Mouse (Mus musculus) neural tube, embryonic 14.5 days (tissue): ENCODE data around the gene Tnfrsf18. TPM values are rescaled to one million over a fixed set of nuclear protein-coding genes. Genes with fewer than 3 reads are reported as not detected.
A peak's percentile ranks its signal among the peaks of the same experiment; 100 is the strongest.

Experiments
- ATAC-seq: fragments of 200-750 bp; cut with Nextera tagmentation; 2 replicates; pipeline ENCODE4 v1.8.0; 2017; ENCODE audit warnings: low read depth, mild to moderate bottlenecking, moderate TSS enrichment, moderate library complexity
- H3K27ac ChIP-seq: fragments of 300-500 bp; sonication (generic); 2 replicates; pipeline ENCODE4 v1.5.1; 2014; ENCODE audit warnings: low read depth, mild to moderate bottlenecking, control low read depth, low read length, moderate library complexity, mixed read lengths
- H3K27me3 ChIP-seq: fragments of 300-500 bp; sonication (generic); 2 replicates; pipeline ENCODE4 v1.6.1; 2014; ENCODE audit warnings: low read length; ENCODE audit not compliant: control insufficient read depth, insufficient read depth
- H3K36me3 ChIP-seq: fragments of 300-500 bp; sonication (generic); 2 replicates; pipeline ENCODE4 v1.6.1; 2014; ENCODE audit warnings: low read length, mixed read lengths; ENCODE audit not compliant: control insufficient read depth, insufficient read depth
- H3K4me1 ChIP-seq: fragments of 300-500 bp; sonication (generic); 2 replicates; pipeline ENCODE4 v1.6.1; 2014; ENCODE audit warnings: low read length; ENCODE audit not compliant: control insufficient read depth, insufficient read depth
- H3K4me2 ChIP-seq: fragments of 300-500 bp; sonication (generic); 2 replicates; pipeline ENCODE4 v1.6.1; 2014; ENCODE audit warnings: mild to moderate bottlenecking, low read depth, low read length, control low read depth
- H3K4me3 ChIP-seq: fragments of 300-500 bp; sonication (generic); 2 replicates; pipeline ENCODE4 v1.5.1; 2014; ENCODE audit warnings: low read depth, low read length, control low read depth, mixed read lengths
- H3K9ac ChIP-seq: fragments of 300-500 bp; sonication (generic); replicated peaks from 2 replicates; pipeline ENCODE4 v1.6.1; 2014; ENCODE audit warnings: low read depth, mild to moderate bottlenecking, control low read depth, low read length, mixed read lengths
- H3K9me3 ChIP-seq: fragments of 300-500 bp; sonication (generic); 2 replicates; pipeline ENCODE4 v1.6.1; 2016; ENCODE audit warnings: low read length; ENCODE audit not compliant: control insufficient read depth
- WGBS: fragments of 180-500 bp; shearing (Covaris S2); extraction: QIAGEN DNeasy Blood & Tissue Kit; methylation state at CpG from one replicate; pipeline ENCODE4 v1.1.7; 2014; 5-methylcytosine and 5-hydroxymethylcytosine counted together
- polyA plus RNA-seq: library from polyadenylated mRNA; unstranded; fragments of >200 nt; fragmentation: Nextera tagmentation; extraction: Ambion mirVana; gene quantifications from 2 replicates; pipeline ENCODE4 v1.2.1, GENCODE M21; 2014

Tnfrsf18 gene
- 1.5 and 2.7 TPM in 2 replicates for polyA plus RNA-seq

DNA sequence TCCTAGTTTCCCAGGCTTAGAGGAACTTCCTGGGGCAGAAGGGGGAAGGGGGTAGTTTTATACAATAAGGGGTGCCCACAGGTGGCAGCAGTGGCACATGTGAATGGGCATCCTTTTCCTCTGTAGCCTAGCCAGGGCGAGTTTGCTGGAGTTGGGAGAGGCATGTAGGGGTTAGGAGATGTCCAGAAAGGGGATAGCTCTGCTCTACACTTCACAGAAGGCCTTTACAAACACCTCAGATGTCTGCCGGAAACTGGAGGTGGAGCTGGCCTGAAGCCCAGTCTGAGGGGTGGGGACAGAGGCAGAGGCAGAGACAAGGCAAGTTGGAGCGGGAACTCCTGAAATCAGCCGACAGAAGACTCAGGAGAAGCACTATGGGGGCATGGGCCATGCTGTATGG lies at the start of gene Tnfrsf18:
Gene Tnfrsf18 (plus strand): TSS at position 152 of the 400 bp plus-strand sequence.
- H3K9ac ChIP-seq, result no peak within 1 kb of the TSS
- H3K27ac ChIP-seq, result no peak within 1 kb of the TSS
- H3K4me3 ChIP-seq, result no peak within 1 kb of the TSS
- ATAC-seq, result no peak
- no peaks in the 10 kb centered on the region for H3K9me3 ChIP-seq
- peaks cover 7% of the 10 kb centered on the region; the same call in 1 of the 2 replicates for H3K36me3 ChIP-seq
- H3K4me1 ChIP-seq, result peaks cover 5% of the 10 kb centered on the region; the same call in 1 of the 2 replicates
- no peak within 1 kb of the TSS for H3K4me2 ChIP-seq
- no peaks in the 10 kb centered on the region for H3K27me3 ChIP-seq
- WGBS, result 61% methylated on average over 4 of the region's 4 CpGs

DNA sequence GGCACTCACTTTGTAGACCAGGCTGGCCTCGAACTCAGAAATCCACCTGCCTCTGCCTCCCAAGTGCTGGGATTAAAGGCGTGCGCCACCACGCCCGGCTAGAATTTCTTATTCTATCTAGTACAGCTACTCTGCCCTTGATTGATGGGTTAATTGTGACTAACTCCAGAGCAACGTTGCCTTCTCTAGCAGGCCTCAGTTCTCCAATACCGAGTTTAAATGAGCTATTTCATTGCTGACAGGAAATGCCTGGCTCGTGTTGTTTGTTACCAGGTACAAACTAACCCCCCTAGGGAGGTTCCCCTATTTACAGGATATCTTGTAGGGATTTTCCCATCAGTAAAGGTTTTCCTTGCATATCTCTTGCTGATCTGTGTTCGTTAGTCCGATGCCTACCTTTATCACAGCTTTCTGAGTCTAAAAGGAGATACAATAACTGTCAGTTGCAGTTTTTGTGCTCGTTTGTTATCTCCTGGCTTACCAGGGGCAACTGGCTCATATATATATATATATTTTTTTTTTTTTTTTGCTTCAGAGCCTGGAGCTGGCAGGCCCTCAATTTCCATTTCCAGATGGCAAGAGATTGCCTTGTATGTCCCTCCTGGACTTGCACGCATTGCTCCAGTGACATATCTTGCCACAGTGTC lies 44.4 kb upstream of the Tnfrsf18 start:
- Histone ChIP-seq H3K4me1 (no peaks in the 10 kb centered on the region), H3K4me2 (no peak overlapping the region), H3K36me3 (no peaks in the 10 kb centered on the region), H3K27ac (no peak overlapping the region), H3K9me3 (no peaks in the 10 kb centered on the region), H3K27me3 (no peaks in the 10 kb centered on the region), H3K9ac (no peak overlapping the region), H3K4me3 (no peak overlapping the region)
- ATAC-seq, result no peak
- WGBS, result 83% methylated on average over 12 of the region's 12 CpGs

DNA sequence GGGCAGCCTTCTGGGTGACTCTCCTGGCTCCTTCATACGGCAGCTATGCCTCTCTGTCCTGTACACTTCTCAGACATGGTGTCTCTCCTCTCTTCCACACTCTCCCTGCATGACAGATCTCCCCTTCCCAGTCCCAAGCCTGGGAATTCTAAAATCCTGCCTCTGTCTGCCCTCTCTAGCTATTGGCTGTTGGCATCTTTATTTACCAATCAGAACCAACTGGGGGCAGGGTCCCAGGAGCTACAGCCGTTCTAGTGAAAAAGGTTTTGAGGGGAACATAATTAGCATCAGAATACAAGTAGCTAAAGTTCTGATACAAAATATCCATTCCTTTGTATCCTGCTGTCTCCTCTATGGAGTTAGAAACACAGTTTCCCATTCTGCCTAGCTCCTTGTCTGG lies 42.2 kb upstream of the Tnfrsf18 start:
- H3K27me3 ChIP-seq, result no peaks in the 10 kb centered on the region
- no peak overlapping the region for H3K27ac ChIP-seq
- no peak overlapping the region for H3K4me2 ChIP-seq
- 16% methylated on average over 2 of the region's 2 CpGs for WGBS
- H3K36me3 ChIP-seq, result no peaks in the 10 kb centered on the region
- H3K4me1 ChIP-seq, result no peaks in the 10 kb centered on the region
- H3K4me3 ChIP-seq, result no peak overlapping the region
- no peak overlapping the region for H3K9ac ChIP-seq
- H3K9me3 ChIP-seq, result no peaks in the 10 kb centered on the region
- no peak for ATAC-seq

DNA sequence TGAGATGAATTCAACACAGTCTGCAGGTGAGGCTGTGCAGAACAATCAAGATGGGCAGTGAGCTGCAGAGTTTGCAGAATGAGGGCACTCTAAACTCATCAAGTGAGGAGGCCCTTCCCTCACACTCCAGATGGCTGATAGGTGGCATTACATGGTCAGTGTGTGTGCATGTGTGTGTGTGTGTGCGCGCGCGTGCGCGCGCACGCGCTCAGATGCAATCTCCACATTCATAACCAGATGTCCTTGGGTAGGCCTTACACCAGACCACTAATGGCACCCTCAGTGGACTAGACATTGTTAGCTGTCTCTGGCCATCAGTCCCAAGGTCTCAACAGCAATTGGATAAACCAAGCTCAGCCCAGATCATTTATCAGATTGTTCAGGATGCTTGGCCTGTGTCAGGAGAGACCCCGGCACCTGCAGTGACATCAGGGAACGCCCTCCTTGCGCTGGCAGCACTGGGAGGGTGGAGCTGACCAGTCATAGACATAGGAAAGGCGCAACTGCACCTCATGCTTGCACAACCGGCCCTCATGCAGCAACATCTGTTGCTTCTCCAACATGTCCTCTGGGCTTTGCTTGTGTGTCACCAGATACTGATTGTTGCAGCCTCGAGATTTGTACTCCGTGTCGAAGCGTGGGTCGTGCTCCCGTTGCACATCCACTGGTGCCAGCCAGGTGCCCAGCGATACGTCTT lies 34.6 kb upstream of the Tnfrsf18 start:
- peak overlapping the region; percentile 82 for H3K4me3 ChIP-seq
- 85% methylated on average over 22 of the region's 22 CpGs for WGBS
- H3K9ac ChIP-seq, result peak overlapping the region; percentile 72
- H3K4me2 ChIP-seq, result peak overlapping the region; percentile 97
- peak overlapping the region; percentile 92 for H3K27ac ChIP-seq
- H3K36me3 ChIP-seq, result no peaks in the 10 kb centered on the region
- peak; percentile 0 for ATAC-seq
- H3K4me1 ChIP-seq, result peaks cover 23% of the 10 kb centered on the region
- no peaks in the 10 kb centered on the region for H3K27me3 ChIP-seq
- no peaks in the 10 kb centered on the region for H3K9me3 ChIP-seq

DNA sequence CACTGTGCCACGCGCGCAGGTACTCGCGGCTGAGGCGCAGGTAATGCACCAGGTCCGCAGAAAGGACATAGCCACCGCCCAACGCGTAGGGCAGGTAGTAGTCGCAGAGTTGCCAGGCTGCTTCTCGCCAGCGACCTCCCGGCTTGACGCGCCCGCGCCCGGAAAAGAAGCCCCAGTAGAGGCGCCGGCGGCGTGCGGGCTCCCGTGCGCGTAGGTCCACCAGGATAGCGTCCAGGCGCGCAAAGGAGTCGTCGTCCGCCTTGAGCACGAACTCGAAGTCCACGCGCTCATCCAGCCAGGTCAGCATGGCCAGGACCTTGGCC lies 34.1 kb upstream of the Tnfrsf18 start:
- WGBS, result 20% methylated on average over 37 of the region's 37 CpGs
- peak overlapping the region; percentile 72 for H3K9ac ChIP-seq
- peak overlapping the region; percentile 92 for H3K27ac ChIP-seq
- no peaks in the 10 kb centered on the region for H3K27me3 ChIP-seq
- H3K4me2 ChIP-seq, result peak overlapping the region; percentile 97
- H3K9me3 ChIP-seq, result no peaks in the 10 kb centered on the region
- peak overlapping the region; percentile 82 for H3K4me3 ChIP-seq
- H3K4me1 ChIP-seq, result peaks cover 23% of the 10 kb centered on the region
- no peaks in the 10 kb centered on the region for H3K36me3 ChIP-seq
- ATAC-seq, result peak; percentile 25; the same call in 1 of the 2 replicates

DNA sequence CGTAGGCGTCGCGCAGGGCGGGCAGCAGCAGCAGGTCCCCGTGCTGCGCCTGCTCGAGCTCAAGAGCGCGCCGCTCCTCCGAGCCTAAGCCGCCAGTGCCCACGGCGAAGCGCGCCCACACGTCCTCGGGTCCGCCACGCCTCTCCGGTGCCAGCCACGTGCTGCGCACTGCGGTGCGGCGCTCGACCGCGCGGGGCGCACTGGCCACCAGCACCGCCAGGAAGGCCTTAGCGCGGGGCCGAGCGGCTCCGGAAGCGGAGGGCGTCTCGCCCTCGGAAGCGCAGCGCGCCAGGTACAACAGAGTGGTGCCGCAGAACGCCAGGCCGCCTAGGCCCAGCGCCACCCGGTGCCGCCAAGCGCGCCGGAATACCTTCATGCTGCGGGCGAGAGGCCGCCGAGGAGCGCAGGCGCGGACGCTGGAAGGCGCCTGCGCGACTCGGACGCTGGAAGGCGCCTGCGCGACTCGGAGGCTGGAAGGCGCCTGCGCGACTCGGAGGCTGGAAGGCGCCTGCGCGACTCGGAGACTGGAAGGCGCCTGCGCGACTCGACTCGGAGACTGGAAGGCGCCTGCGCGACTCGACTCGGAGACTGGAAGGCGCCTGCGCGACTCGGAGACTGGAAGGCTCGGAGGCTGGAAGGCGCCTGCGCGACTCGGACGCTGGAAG lies 33.6 kb upstream of the Tnfrsf18 start, which contains the start of the genes B3galt6 and Sdf4:
Gene B3galt6 (minus strand): TSS at position 409 of the 665 bp plus-strand sequence.
Gene Sdf4 (plus strand): TSS at position 632 of the 665 bp plus-strand sequence.
- Histone ChIP-seq H3K36me3 (no peaks in the 10 kb centered on the region), H3K27ac (peak within 1 kb of the TSS; percentile 92), H3K4me3 (peak within 1 kb of the TSS; percentile 82), H3K4me2 (peak within 1 kb of the TSS; percentile 97), H3K27me3 (no peaks in the 10 kb centered on the region), H3K9ac (peak within 1 kb of the TSS; percentile 72), H3K9me3 (no peaks in the 10 kb centered on the region), H3K4me1 (peaks cover 23% of the 10 kb centered on the region)
- ATAC-seq, result peak; percentile 90
- WGBS, result under 1% methylated on average over 97 of the region's 99 CpGs

DNA sequence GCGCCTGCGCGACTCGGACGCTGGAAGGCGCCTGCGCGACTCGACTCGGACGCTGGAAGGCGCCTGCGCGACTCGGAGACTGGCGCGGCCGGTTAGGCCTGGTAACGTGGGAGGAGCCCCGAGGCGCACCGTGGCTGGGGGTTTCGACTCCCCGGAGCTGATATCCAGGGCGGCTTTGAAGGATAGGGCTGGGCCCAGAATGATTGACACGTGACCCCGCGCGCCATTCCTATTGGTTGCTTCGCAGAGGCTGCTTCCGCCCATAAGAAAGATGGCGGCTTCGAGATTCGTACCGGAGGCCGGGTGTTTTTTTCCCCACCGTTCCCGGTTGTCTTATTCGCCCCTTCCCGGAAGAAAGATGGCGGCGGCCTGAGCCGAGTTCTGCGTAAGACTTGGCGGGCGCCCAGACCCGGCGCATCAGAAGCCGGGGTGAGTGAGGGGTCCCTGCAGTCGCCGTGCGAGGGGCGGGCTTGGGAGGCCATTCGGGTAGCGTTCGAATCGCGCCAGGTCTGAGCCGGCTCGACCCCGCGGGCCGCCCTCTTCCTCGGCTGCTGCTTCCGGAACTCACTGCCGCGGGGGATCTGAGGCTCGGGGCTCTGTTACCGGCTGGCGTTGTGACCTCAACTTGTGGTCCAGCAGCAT lies 32.9 kb upstream of the Tnfrsf18 start:
- ATAC-seq, result peak; percentile 83
- Histone ChIP-seq H3K9me3 (no peaks in the 10 kb centered on the region), H3K4me1 (peaks cover 23% of the 10 kb centered on the region), H3K9ac (peak overlapping the region; percentile 71), H3K27ac (peak overlapping the region; percentile 89), H3K27me3 (no peaks in the 10 kb centered on the region), H3K36me3 (no peaks in the 10 kb centered on the region), H3K4me3 (peak overlapping the region; percentile 82), H3K4me2 (peak overlapping the region; percentile 48)
- WGBS, result under 1% methylated on average over 69 of the region's 70 CpGs

DNA sequence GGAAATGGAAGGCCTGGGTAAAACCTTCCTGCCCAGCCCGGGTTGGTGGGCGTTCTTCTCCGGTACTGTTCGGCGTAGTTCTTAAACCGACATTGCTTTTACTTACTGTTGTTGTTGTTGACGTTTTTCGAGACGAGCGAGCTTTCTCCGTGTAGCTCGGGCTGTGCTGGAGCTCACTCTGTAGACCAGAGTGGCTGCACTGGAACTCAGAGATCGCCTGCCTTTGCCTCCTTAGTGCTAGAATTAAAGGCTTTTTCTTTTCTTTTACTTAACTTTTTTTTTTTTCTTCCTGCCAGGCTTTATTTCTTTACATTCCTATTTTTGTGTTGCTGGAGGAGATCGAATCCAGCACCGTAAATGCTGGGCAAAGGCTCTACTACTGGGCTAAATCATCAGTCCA lies 32.4 kb upstream of the Tnfrsf18 start:
- peak overlapping the region; percentile 82 for H3K4me3 ChIP-seq
- WGBS, result 4% methylated on average over 15 of the region's 15 CpGs
- peak overlapping the region; percentile 48 for H3K4me2 ChIP-seq
- no peaks in the 10 kb centered on the region for H3K9me3 ChIP-seq
- H3K36me3 ChIP-seq, result peaks cover 1% of the 10 kb centered on the region; the same call in 1 of the 2 replicates
- H3K27ac ChIP-seq, result peak overlapping the region; percentile 89
- no peaks in the 10 kb centered on the region for H3K27me3 ChIP-seq
- H3K4me1 ChIP-seq, result peaks cover 23% of the 10 kb centered on the region
- ATAC-seq, result no peak
- peak overlapping the region; percentile 71 for H3K9ac ChIP-seq
